Mouse (Mus musculus) T-helper 17 cell (primary cell): Measurements from ENCODE around the gene Uggt1.

ENCODE experiments used
- in situ Hi-C, 2 experiments: fragments of 300-600 bp; cut with MboI, MseI; formaldehyde crosslinking; loops; 1 replicate in 1 of 2; 2 replicates in 1 of 2; pipeline ENCODE4 v1.15.1; 2025; ENCODE audit warnings: high pct_unique_total_duplicates in 2 of 2

Uggt1 gene

GRCm38 (mm10) chr1:36119426-36119825 is 125.1 kb downstream of the Uggt1 start:
- in situ Hi-C loops, result no loop called here

GRCm38 (mm10) chr1:36118958-36119357 is 125.6 kb downstream of the Uggt1 start:
- in situ Hi-C loops, result no loop called here

- in situ Hi-C loops, result no loop called here
Observed at GRCm38 (mm10) chr1:36118061-36118685, 126.3 kb downstream of the Uggt1 start.

GRCm38 (mm10) chr1:36116488-36116887 is 128.0 kb downstream of the Uggt1 start:
- in situ Hi-C loops, result no loop called here

GRCm38 (mm10) chr1:36114844-36115243 is 129.7 kb downstream of the Uggt1 start:
- in situ Hi-C loops, result no loop called here

GRCm38 (mm10) chr1:36113670-36114069 is 130.8 kb downstream of the Uggt1 start:
- in situ Hi-C loops, result no loop called here

- in situ Hi-C loops, result no loop called here
Observed at GRCm38 (mm10) chr1:36112665-36113064, 131.9 kb downstream of the Uggt1 start.

- in situ Hi-C loops, result no loop called here
Observed at GRCm38 (mm10) chr1:36109987-36110386, 134.5 kb downstream of the Uggt1 start.

GRCm38 (mm10) chr1:36105917-36106706 is 138.4 kb downstream of the Uggt1 start:
- in situ Hi-C loops, result no loop called here

- in situ Hi-C loops, result no loop called here
Observed at GRCm38 (mm10) chr1:36100371-36100770, 144.1 kb downstream of the Uggt1 start.

- in situ Hi-C loops, result loop anchor here in 1 of 2 experiments (25.0 kb wide), 1 partner anchor 1639 kb away; no protein-coding TSS in a partner anchor
Observed at GRCm38 (mm10) chr1:36098432-36098831, 146.1 kb downstream of the Uggt1 start.

- in situ Hi-C loops, result loop anchor here in 1 of 2 experiments (25.0 kb wide), 1 partner anchor 1642 kb away; no protein-coding TSS in a partner anchor
Observed at GRCm38 (mm10) chr1:36095423-36096272, 148.9 kb downstream of the Uggt1 start.

GRCm38 (mm10) chr1:36093741-36094140 is 150.8 kb downstream of the Uggt1 start:
- in situ Hi-C loops, result loop anchor here in 1 of 2 experiments (25.0 kb wide), 1 partner anchor 1644 kb away; no protein-coding TSS in a partner anchor

- in situ Hi-C loops, result loop anchor here in 1 of 2 experiments (25.0 kb wide), 1 partner anchor 1646 kb away; no protein-coding TSS in a partner anchor
Observed at GRCm38 (mm10) chr1:36091246-36091645, 153.3 kb downstream of the Uggt1 start.

GRCm38 (mm10) chr1:36090722-36091110 is 153.8 kb downstream of the Uggt1 start:
- in situ Hi-C loops, result loop anchor here in 1 of 2 experiments (25.0 kb wide), 1 partner anchor 1647 kb away; no protein-coding TSS in a partner anchor
